Mouse (Mus musculus) hindbrain, embryonic 15.5 days (tissue): Measurements from ENCODE around the gene Cdon. TPM values are rescaled to one million over a fixed set of nuclear protein-coding genes. Genes with fewer than 3 reads are reported as not detected.
A peak's percentile ranks its signal among the peaks of the same experiment; 100 is the strongest.

ENCODE experiments used
- ATAC-seq: fragments of 200-750 bp; cut with Nextera tagmentation; 2 replicates; pipeline ENCODE4 v1.8.0; 2017; ENCODE audit warnings: low read depth, moderate number of reproducible peaks, moderate TSS enrichment; ENCODE audit not compliant: low FRiP score
- H3K27ac ChIP-seq: fragments of 300-500 bp; sonication (generic); replicated peaks from 2 replicates; pipeline ENCODE4 v1.5.1; 2015; ENCODE audit warnings: mild to moderate bottlenecking, inconsistent platforms
- H3K27me3 ChIP-seq: fragments of 300-500 bp; sonication (generic); 2 replicates; pipeline ENCODE4 v1.6.1; 2015; ENCODE audit warnings: control low read depth, inconsistent platforms
- H3K36me3 ChIP-seq: fragments of 300-500 bp; sonication (generic); 2 replicates; pipeline ENCODE4 v1.6.1; 2015; ENCODE audit warnings: control low read depth, inconsistent platforms
- H3K4me1 ChIP-seq: fragments of 300-500 bp; sonication (generic); replicated peaks from 2 replicates; pipeline ENCODE4 v1.6.1; 2015; ENCODE audit warnings: control low read depth, inconsistent platforms
- H3K4me2 ChIP-seq: fragments of 300-500 bp; sonication (generic); 2 replicates; pipeline ENCODE4 v1.6.1; 2015; ENCODE audit warnings: moderate library complexity, mild to moderate bottlenecking, inconsistent platforms
- H3K4me3 ChIP-seq: fragments of 300-500 bp; sonication (generic); 2 replicates; pipeline ENCODE4 v1.5.1; 2015; ENCODE audit warnings: mild to moderate bottlenecking, inconsistent platforms
- H3K9ac ChIP-seq: fragments of 300-500 bp; sonication (generic); 2 replicates; pipeline ENCODE4 v1.6.1; 2015; ENCODE audit warnings: inconsistent platforms
- H3K9me3 ChIP-seq: fragments of 300-500 bp; sonication (generic); 2 replicates; pipeline ENCODE4 v1.6.1; 2016; ENCODE audit warnings: control low read depth, inconsistent platforms
- WGBS: fragments of 180-500 bp; shearing (Covaris S2); methylation state at CpG from one replicate; pipeline ENCODE4 v1.1.7; 2015; 5-methylcytosine and 5-hydroxymethylcytosine counted together
- polyA plus RNA-seq: library from polyadenylated mRNA; unstranded; fragments of >200 nt; fragmentation: Nextera tagmentation; extraction: Ambion mirVana; gene quantifications from 2 replicates; pipeline ENCODE4 v1.2.1, GENCODE M21; 2015

Gene Cdon
- polyA plus RNA-seq, 1 experiment from 2014 or later, result 2.8 TPM

- Histone ChIP-seq H3K9me3 (no peaks in the 10 kb centered on the region), H3K36me3 (no peaks in the 10 kb centered on the region), H3K27ac (no peak overlapping the region), H3K27me3 (0 out of 2 replicates have a peak, but pooled peaks cover 9% of the 10 kb centered on the region), H3K4me3 (no peak overlapping the region), H3K4me1 (no peaks in the 10 kb centered on the region), H3K4me2 (no peak overlapping the region), H3K9ac (no peak overlapping the region)
- WGBS, result 84% methylated on average over 9 of the region's 9 CpGs
- no peak for ATAC-seq
These were observed 112.3 kb downstream of the Cdon start for GRCm38 (mm10) chr9:35533266-35533665.

- H3K4me2 ChIP-seq, result no peak overlapping the region
- H3K9ac ChIP-seq, result no peak overlapping the region
- H3K27ac ChIP-seq, result no peak overlapping the region
- no peaks in the 10 kb centered on the region for H3K36me3 ChIP-seq
- H3K4me1 ChIP-seq, result no peaks in the 10 kb centered on the region
- H3K27me3 ChIP-seq, result 0 out of 2 replicates have a peak, but pooled peaks cover 9% of the 10 kb centered on the region
- WGBS, result 8% methylated on average over 2 of the region's 2 CpGs
- H3K9me3 ChIP-seq, result no peaks in the 10 kb centered on the region
- H3K4me3 ChIP-seq, result no peak overlapping the region
- ATAC-seq, result peak; percentile 86
These were observed 114.2 kb downstream of the Cdon start for GRCm38 (mm10) chr9:35535110-35535509.

- H3K27me3 ChIP-seq, result 0 out of 2 replicates have a peak, but pooled peaks cover 9% of the 10 kb centered on the region
- H3K36me3 ChIP-seq, result peaks cover 3% of the 10 kb centered on the region
- ATAC-seq, result no peak
- H3K4me1 ChIP-seq, result no peaks in the 10 kb centered on the region
- no peak overlapping the region for H3K9ac ChIP-seq
- H3K9me3 ChIP-seq, result no peaks in the 10 kb centered on the region
- no peak overlapping the region for H3K27ac ChIP-seq
- no peak overlapping the region for H3K4me3 ChIP-seq
- no peak overlapping the region for H3K4me2 ChIP-seq
- WGBS, result 87% methylated on average over 4 of the region's 4 CpGs
These were observed 114.9 kb downstream of the Cdon start for GRCm38 (mm10) chr9:35535876-35536275.

- ATAC-seq, result no peak
- no peaks in the 10 kb centered on the region for H3K27me3 ChIP-seq
- H3K4me1 ChIP-seq, result no peaks in the 10 kb centered on the region
- H3K9ac ChIP-seq, result no peak overlapping the region
- H3K36me3 ChIP-seq, result peaks cover 22% of the 10 kb centered on the region
- no peaks in the 10 kb centered on the region for H3K9me3 ChIP-seq
- no peak overlapping the region for H3K4me2 ChIP-seq
- 66% methylated on average over 13 of the region's 13 CpGs for WGBS
- no peak overlapping the region for H3K4me3 ChIP-seq
- H3K27ac ChIP-seq, result no peak overlapping the region
These were observed 118.2 kb downstream of the Cdon start for GRCm38 (mm10) chr9:35539001-35539750.

GRCm38 (mm10) chr9:35541024-35541423 lies 120.1 kb downstream of the Cdon start:
- WGBS, result 87% methylated on average over 5 of the region's 5 CpGs
- Histone ChIP-seq H3K4me2 (no peak overlapping the region), H3K9me3 (no peaks in the 10 kb centered on the region), H3K4me3 (no peak overlapping the region), H3K27ac (no peak overlapping the region), H3K4me1 (no peaks in the 10 kb centered on the region), H3K36me3 (peaks cover 36% of the 10 kb centered on the region), H3K9ac (no peak overlapping the region), H3K27me3 (no peaks in the 10 kb centered on the region)
- ATAC-seq, result 0 out of 2 replicates have a peak, but pooled peaks have one; percentile 1

GRCm38 (mm10) chr9:35541488-35541887 lies 120.6 kb downstream of the Cdon start:
- WGBS, result 7% methylated on average over 6 of the region's 6 CpGs
- no peak overlapping the region for H3K9ac ChIP-seq

GRCm38 (mm10) chr9:35541941-35542340 lies 121.0 kb downstream of the Cdon start:
- H3K27me3 ChIP-seq, result no peaks in the 10 kb centered on the region
- H3K4me3 ChIP-seq, result no peak overlapping the region
- H3K27ac ChIP-seq, result no peak overlapping the region
- no peak overlapping the region for H3K4me2 ChIP-seq
- no peaks in the 10 kb centered on the region for H3K9me3 ChIP-seq
- H3K4me1 ChIP-seq, result no peaks in the 10 kb centered on the region
- no peak for ATAC-seq
- H3K36me3 ChIP-seq, result peaks cover 43% of the 10 kb centered on the region
- 73% methylated on average over 6 of the region's 6 CpGs for WGBS
- no peak overlapping the region for H3K9ac ChIP-seq

More at GRCm38 (mm10) chr9:35541488-35541887, 120.6 kb downstream of the Cdon start:
- H3K27ac ChIP-seq, result no peak overlapping the region
- H3K27me3 ChIP-seq, result no peaks in the 10 kb centered on the region
- H3K4me3 ChIP-seq, result no peak overlapping the region
- no peak overlapping the region for H3K4me2 ChIP-seq
- peak; percentile 79 for ATAC-seq
- no peaks in the 10 kb centered on the region for H3K4me1 ChIP-seq
- peaks cover 38% of the 10 kb centered on the region for H3K36me3 ChIP-seq
- no peaks in the 10 kb centered on the region for H3K9me3 ChIP-seq

- Histone ChIP-seq H3K4me3 (no peak overlapping the region), H3K36me3 (peaks cover 46% of the 10 kb centered on the region), H3K4me2 (no peak overlapping the region), H3K9me3 (no peaks in the 10 kb centered on the region), H3K27ac (no peak overlapping the region), H3K9ac (no peak overlapping the region), H3K4me1 (no peaks in the 10 kb centered on the region), H3K27me3 (no peaks in the 10 kb centered on the region)
- 88% methylated on average over 14 of the region's 14 CpGs for WGBS
- no peak for ATAC-seq
These were observed 122.4 kb downstream of the Cdon start for GRCm38 (mm10) chr9:35543099-35543860.

- no peak overlapping the region for H3K9ac ChIP-seq
- H3K9me3 ChIP-seq, result no peaks in the 10 kb centered on the region
- no peak overlapping the region for H3K4me3 ChIP-seq
- H3K27ac ChIP-seq, result no peak overlapping the region
- H3K4me1 ChIP-seq, result no peaks in the 10 kb centered on the region
- no peaks in the 10 kb centered on the region for H3K27me3 ChIP-seq
- H3K4me2 ChIP-seq, result no peak overlapping the region
- no peak for ATAC-seq
- peaks cover 48% of the 10 kb centered on the region for H3K36me3 ChIP-seq
- WGBS, result 49% methylated on average over 2 of the region's 2 CpGs
These were observed 123.7 kb downstream of the Cdon start for GRCm38 (mm10) chr9:35544666-35545065.

GRCm38 (mm10) chr9:35545704-35546103 lies 124.8 kb downstream of the Cdon start:
- Histone ChIP-seq H3K27ac (no peak overlapping the region), H3K27me3 (no peaks in the 10 kb centered on the region), H3K4me3 (no peak overlapping the region), H3K36me3 (peaks cover 48% of the 10 kb centered on the region), H3K9ac (no peak overlapping the region), H3K4me1 (no peaks in the 10 kb centered on the region), H3K4me2 (no peak overlapping the region), H3K9me3 (no peaks in the 10 kb centered on the region)
- ATAC-seq, result no peak
- WGBS, result 72% methylated on average over 12 of the region's 12 CpGs

- Histone ChIP-seq H3K9me3 (no peaks in the 10 kb centered on the region), H3K27me3 (no peaks in the 10 kb centered on the region), H3K4me3 (no peak overlapping the region), H3K27ac (no peak overlapping the region), H3K4me1 (no peaks in the 10 kb centered on the region), H3K36me3 (peaks cover 48% of the 10 kb centered on the region), H3K9ac (no peak overlapping the region), H3K4me2 (no peak overlapping the region)
- ATAC-seq, result no peak
- WGBS, result 88% methylated on average over 9 of the region's 9 CpGs
These were observed 125.8 kb downstream of the Cdon start for GRCm38 (mm10) chr9:35546745-35547144.

- Histone ChIP-seq H3K4me2 (no peak overlapping the region), H3K4me3 (no peak overlapping the region), H3K27ac (no peak overlapping the region), H3K4me1 (no peaks in the 10 kb centered on the region), H3K9ac (no peak overlapping the region), H3K36me3 (peaks cover 43% of the 10 kb centered on the region), H3K27me3 (no peaks in the 10 kb centered on the region), H3K9me3 (no peaks in the 10 kb centered on the region)
- 82% methylated on average over 9 of the region's 9 CpGs for WGBS
- no peak; the same call in 1 of the 2 replicates for ATAC-seq
These were observed 127.5 kb downstream of the Cdon start for GRCm38 (mm10) chr9:35548455-35548854.
